Mouse (Mus musculus) heart, postnatal 25 days (tissue): ENCODE measurements around the gene Pmepa1. TPM values are rescaled to one million over a fixed set of nuclear protein-coding genes. Genes with fewer than 3 reads are reported as not detected.

Experiments used
- DNase-seq: peaks from one replicate; pipeline ENCODE4 v3.0.0; 2022; ENCODE audit warnings: low spot score
- intact Hi-C: fragments of 180-260 bp; cut with DNase I; formaldehyde crosslinking; loops from one replicate; pipeline ENCODE4 v1.15.1; 2025
- total RNA-seq, 2 experiments: library from RNA; stranded (reverse); gene quantifications; 2 replicates each; pipeline ENCODE4 v1.2.3; 2021

Gene Pmepa1
- total RNA-seq, 2 experiments from 2014 or later: 28.2 to 31.9 TPM

DNA sequence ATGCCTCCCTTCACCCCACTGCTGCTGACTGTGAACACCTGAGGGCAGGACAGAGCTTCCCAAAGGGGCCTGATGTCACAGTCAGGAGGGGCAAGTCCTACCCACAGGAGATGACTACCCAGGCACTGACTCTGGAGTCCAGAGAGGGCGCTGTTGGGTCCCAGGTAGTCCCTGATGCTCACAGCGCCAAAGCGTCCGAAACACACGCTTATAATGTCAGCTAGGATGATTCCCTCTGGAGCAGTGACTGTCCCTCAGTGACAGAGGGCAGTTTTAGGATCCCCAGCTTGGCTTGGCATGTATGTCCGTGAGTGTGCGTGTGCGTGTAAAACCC, 43.6 kb downstream of the Pmepa1 start:
- no peak for DNase-seq
- intact Hi-C loops: loop anchor here (5.0 kb wide), 1 partner anchor 105 kb away; no protein-coding TSS in a partner anchor

- intact Hi-C loops: loop anchor here (5.0 kb wide), 1 partner anchor 105 kb away; no protein-coding TSS in a partner anchor
- DNase-seq: no peak
These were observed 44.1 kb downstream of the Pmepa1 start for GRCm38 (mm10) chr2:173232065-173232765.

GRCm38 (mm10) chr2:173229578-173230224, 46.6 kb downstream of the Pmepa1 start:
- peak; percentile 68 for DNase-seq
- intact Hi-C loops: loop anchor here (2.0 to 5.0 kb wide), 4 partner anchors 42 to 223 kb away; no protein-coding TSS in a partner anchor

GRCm38 (mm10) chr2:173228567-173228966, 47.8 kb downstream of the Pmepa1 start:
- intact Hi-C loops: loop anchor here (2.0 to 5.0 kb wide), 2 partner anchors 41 to 46 kb away; no protein-coding TSS in a partner anchor
- no peak for DNase-seq

DNA sequence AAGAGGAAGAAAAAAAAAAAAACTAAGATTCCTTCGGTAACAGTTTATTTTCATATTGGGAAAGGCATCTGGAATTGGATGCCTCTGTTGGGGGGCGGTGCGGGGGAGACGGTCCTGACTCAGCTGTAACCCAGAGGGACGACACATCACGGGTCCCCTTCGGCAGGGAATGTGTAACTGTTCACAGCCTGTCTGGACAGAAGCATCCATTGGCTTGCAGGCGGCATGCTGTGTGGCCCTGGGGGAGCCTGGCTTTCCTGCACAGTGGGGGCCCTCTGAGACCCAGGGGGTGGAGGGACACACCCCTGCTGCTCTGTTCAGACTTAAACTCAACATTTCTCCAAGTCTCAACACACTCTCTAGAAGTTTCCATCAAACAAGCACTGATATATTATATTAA, 49.5 kb downstream of the Pmepa1 start:
- no peak for DNase-seq
- intact Hi-C loops: loop anchor here (5.0 kb wide), 1 partner anchor 39 kb away; no protein-coding TSS in a partner anchor

DNA sequence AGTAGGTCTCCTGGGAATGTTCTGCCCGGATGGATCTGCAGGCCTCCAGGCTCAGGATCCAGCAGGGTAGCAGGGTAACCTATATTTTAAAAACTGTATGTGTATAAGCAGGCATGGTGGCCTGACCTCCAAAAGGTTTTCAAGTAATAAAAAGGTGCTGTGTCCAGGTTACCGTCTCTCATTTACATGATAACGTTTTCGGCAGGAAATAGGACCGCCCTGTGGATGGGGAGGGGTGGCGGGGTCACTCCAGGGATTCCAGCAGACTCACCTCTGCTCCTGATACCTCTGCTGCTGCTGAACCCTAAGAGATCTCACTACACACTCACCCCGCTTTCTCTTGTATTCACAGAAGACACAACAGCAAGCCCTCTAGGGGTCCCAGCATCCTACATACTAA, 50.4 kb downstream of the Pmepa1 start:
- intact Hi-C loops: loop anchor here (5.0 kb wide), 1 partner anchor 39 kb away; no protein-coding TSS in a partner anchor
- no peak for DNase-seq

GRCm38 (mm10) chr2:173224832-173225231, 51.5 kb downstream of the Pmepa1 start:
- intact Hi-C loops: loop anchor here (5.0 kb wide), 1 partner anchor 38 kb away; no protein-coding TSS in a partner anchor
- DNase-seq: no peak

DNA sequence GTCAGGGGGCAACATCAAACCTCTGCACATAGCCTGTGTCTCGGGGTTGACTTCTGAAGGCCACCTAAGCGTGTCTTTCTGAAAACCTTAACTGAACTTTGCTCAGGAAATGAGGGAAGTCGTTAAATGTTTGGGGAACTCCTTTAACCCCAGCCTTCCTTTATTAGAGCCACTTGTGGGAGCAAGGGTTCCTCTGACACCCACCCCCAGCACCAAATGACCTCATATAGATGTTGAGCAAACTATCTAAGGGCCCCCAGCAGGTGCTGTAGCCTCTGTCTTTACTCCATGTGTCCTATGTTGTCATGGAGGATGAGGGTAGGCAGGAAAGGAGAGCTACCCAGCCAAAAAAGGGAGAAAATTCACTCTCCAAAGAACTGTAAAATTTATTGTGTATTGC, 52.2 kb downstream of the Pmepa1 start:
- intact Hi-C loops: no loop called here

GRCm38 (mm10) chr2:173223496-173223895, 52.8 kb downstream of the Pmepa1 start:
- intact Hi-C loops: no loop called here

More for the DNA sequence above, 52.2 kb downstream of the Pmepa1 start:
- DNase-seq: no peak

DNA sequence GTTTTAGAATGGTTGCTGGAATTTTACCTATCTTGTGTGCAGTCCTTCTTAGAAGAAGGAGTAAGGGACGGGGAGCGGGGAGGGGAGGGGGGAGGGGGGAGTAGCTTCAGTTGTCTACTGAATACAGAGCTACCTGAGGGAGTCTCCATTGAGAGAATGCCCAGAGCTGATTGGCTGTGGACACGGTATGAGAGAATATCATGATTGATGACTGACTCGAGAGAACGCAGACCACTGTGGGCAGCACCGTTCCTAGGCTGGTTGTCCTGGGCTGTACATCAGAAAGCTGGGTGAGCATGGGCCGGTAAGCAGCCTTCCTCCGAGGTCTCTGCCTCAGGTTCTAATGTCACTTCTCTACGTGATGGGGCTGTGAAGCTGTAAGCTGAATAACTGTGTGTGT, 55.6 kb downstream of the Pmepa1 start:
- no peak for DNase-seq
- intact Hi-C loops: no loop called here

More at GRCm38 (mm10) chr2:173223496-173223895, 52.8 kb downstream of the Pmepa1 start:
- no peak for DNase-seq

GRCm38 (mm10) chr2:173219256-173219954, 56.9 kb downstream of the Pmepa1 start:
- intact Hi-C loops: loop anchor here (1.0 kb wide), 1 partner anchor 326 kb away; no protein-coding TSS in a partner anchor
- no peak for DNase-seq

DNA sequence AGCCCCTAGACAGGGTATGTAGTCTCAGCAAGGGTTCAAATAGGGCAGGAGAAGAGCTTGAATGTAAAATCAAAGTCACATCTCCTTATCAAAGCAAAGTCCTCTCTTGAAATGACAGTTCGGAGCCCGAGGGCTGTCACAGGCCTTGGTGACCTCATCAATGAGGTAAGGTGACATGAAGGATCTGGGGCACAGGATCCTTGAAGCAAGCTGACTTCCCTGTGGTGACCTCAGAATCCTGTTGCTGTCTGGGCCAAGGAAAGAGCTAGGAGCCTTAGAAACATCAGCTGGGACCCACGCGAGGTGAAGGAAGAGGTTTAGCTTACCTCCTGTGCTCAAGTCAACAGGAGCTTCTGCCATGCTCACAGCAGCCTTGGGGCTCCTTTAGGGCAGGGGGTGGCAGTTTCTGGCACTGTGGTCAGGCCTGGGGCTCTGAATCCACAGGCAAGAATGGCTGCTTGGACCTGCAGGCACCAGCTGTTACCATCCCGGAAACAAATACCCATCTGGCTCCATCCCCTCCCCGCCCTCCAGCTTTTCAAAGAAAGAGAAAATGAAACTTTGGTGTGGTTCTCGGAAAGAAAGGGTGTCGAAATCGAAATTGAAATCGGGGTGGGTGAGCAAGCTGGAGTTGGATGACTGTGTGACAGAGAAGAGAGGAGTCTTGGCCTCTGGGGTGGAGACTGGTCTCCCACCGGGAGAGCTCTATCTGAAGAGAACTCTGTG, 57.8 kb downstream of the Pmepa1 start, which contains the start of gene Zbp1:
TSS of gene Zbp1 (minus strand) at position 508 of the 726 bp plus-strand sequence.
- DNase-seq: no peak

GRCm38 (mm10) chr2:173217763-173218258, 58.5 kb downstream of the Pmepa1 start:
- no peak for DNase-seq
- intact Hi-C loops: no loop called here

More for the DNA sequence above, 57.8 kb downstream of the Pmepa1 start, which contains the start of gene Zbp1:
- intact Hi-C loops: loop anchor here (1.0 kb wide), 1 partner anchor 327 kb away; no protein-coding TSS in a partner anchor

DNA sequence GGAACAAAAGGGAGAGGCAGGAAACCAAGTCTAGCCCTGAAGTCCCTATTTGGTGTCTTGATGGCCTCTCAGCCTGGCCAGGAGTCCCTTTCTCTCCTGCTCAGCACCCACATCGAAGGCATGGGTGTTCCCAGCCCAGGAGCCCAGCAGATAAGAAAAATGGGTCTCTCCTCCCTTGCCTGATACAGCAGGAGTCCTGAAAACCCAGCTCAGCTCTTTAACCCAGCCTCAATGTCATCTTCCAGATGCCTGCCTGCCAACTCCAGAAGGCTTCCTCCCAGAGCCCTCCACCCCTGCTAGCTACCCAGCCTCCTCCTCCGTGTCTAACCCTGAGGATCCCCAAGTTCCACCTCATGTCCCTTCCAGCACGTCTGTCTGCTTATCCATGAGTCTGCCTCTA, 59.1 kb downstream of the Pmepa1 start:
- no peak for DNase-seq
- intact Hi-C loops: no loop called here

DNA sequence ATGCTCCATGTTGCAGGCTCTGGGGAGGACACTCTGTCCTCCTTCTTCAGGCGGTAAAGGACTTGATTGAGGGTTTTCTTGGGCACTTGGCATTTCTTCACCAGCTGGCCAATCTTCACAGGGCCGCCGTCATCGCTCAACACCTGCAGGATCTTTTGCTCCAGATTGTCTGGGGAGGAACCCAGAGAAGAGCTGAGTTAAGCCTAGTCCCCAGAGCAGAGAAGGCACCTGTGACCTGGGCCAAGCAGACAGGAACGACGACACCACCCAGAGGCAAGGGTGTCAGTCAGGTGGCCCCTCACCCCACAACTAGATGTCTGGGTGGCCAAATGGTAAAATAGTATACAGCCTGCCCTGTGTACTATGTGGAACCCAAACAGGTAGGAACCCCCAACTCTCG, 59.5 kb downstream of the Pmepa1 start:
- no peak for DNase-seq
- intact Hi-C loops: no loop called here

- no peak for DNase-seq
- intact Hi-C loops: no loop called here
These were observed 64.1 kb downstream of the Pmepa1 start for GRCm38 (mm10) chr2:173212227-173212626.

DNA sequence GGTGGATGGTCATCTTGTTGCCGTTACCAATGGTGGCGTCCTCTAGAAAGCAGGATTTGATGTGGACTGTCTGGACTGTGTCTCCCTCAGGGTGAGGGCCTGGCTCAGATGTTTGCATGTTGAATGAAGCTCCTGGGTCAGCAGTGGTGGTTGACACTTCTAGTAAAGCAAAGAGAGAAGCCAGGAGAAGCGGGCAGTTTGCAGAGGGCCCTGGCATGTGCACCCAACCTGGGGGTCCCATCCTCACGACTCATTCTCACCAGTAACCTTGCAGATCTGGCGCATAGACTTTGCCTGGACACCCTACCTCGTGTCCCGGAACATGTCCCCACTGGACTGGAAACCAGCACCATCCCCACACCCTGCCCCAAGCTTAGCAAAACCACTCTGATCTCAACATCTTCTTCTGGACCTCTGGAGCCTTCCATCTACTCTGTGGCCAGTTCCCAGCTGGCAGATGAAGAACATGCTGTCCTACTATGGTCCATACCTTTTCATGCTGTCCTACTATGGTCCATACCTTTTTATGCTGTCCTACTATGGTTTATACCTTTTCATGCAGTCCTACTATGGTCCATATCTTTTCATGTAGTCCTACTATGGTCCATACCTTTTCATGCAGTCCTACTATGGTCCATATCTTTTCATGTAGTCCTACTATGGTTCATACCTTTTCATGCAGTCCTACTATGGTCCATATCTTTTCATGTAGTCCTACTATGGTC, 67.1 kb downstream of the Pmepa1 start:
- no peak for DNase-seq
- intact Hi-C loops: no loop called here

DNA sequence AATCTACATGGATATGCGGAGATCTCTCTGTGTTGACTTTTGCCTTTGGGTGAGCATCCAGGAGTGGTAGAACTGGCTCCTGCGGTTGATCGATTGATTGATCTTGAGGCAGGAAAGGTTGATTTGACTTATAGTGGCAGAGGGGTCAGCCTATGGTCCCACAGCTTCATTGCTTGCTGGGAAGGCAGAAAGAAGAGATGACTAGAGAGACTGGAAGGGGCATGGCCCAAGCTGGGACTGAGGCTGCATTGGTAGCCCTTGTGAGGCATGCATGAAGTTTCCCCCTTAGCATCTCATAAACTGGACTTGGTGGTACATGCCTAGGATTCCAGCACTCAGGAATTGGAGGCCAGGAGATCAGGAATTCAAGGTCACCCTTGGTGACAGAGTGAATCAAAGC, 69.3 kb downstream of the Pmepa1 start:
- DNase-seq: no peak
- intact Hi-C loops: no loop called here
